Mouse (Mus musculus) leukemia stem cell, adult 10-12 weeks (primary cell): ENCODE measurements around the gene Nfyc. TPM values are rescaled to one million over a fixed set of nuclear protein-coding genes. Genes with fewer than 3 reads are reported as not detected.

Source experiments
- polyA plus RNA-seq: library from polyadenylated mRNA; stranded (reverse); fragments of >175 nt; gene quantifications from 2 replicates; pipeline ENCODE4 v1.2.3, GENCODE M21; 2012; ENCODE audit warnings: low replicate concordance

Gene Nfyc
- 25.4 and 166 TPM in 2 replicates for polyA plus RNA-seq

GRCm38 (mm10) chr4:120831472-120831871 is at the start of gene Nfyc:
Nfyc (minus strand) TSS chr4:120831572.

GRCm38 (mm10) chr4:120854588-120855319 is 23.4 kb upstream of the Nfyc start, which contains the start of gene Rims3:
Rims3 (plus strand) TSS chr4:120854816.

GRCm38 (mm10) chr4:120747941-120748866 is 83.2 kb downstream of the Nfyc start, which contains the start of gene Kcnq4:
Kcnq4 (minus strand) TSS chr4:120748612.

Other genes starting within 250 kb of the Nfyc start
- gene Gm8439, start 242.8 kb downstream of the Nfyc start, polyA plus RNA-seq, result not detected in 2 replicates
- gene Cited4, start 165.0 kb downstream of the Nfyc start, polyA plus RNA-seq, result 774 and 832 TPM in 2 replicates
- gene Kcnq4, start 83.0 kb downstream of the Nfyc start, polyA plus RNA-seq, result 0.05 and 0.15 TPM in 2 replicates
- 3.0 and 5.9 TPM in 2 replicates for gene Rims3, start 23.2 kb upstream of the Nfyc start, polyA plus RNA-seq
- 2.7 and 4.3 TPM in 2 replicates for gene Exo5, start 93.4 kb upstream of the Nfyc start, polyA plus RNA-seq
- 0.89 and 2.9 TPM in 2 replicates for gene Zfp69, start 120.1 kb upstream of the Nfyc start, polyA plus RNA-seq
- gene Smap2, start 185.7 kb upstream of the Nfyc start, polyA plus RNA-seq, result 37.9 and 49.8 TPM in 2 replicates
- 0.25 TPM in 1 of 2 replicates, not detected in the other for gene Col9a2, start 207.8 kb upstream of the Nfyc start, polyA plus RNA-seq